Mouse (Mus musculus) hindbrain, embryonic 10.5 days (tissue): ENCODE results near the gene Sema3c. TPM values are rescaled to one million over a fixed set of nuclear protein-coding genes. Genes with fewer than 3 reads are reported as not detected.

Experiments used
- DNase-seq: peaks from one replicate; pipeline ENCODE4 v3.0.0-alpha.2; 2017; ENCODE audit warnings: low spot score
- H3K27ac ChIP-seq: fragments of 300-500 bp; sonication (generic); 2 replicates; pipeline ENCODE4 v1.5.1; 2016; ENCODE audit warnings: mild to moderate bottlenecking, moderate library complexity
- H3K27me3 ChIP-seq: fragments of 300-500 bp; sonication (generic); 2 replicates; pipeline ENCODE4 v1.6.1; 2016; ENCODE audit warnings: mild to moderate bottlenecking; ENCODE audit not compliant: poor library complexity, insufficient read depth, severe bottlenecking
- H3K36me3 ChIP-seq: fragments of 300-500 bp; sonication (generic); 2 replicates; pipeline ENCODE4 v1.6.1; 2016; ENCODE audit warnings: mild to moderate bottlenecking, moderate library complexity
- H3K4me1 ChIP-seq: fragments of 300-500 bp; sonication (generic); replicated peaks from 2 replicates; pipeline ENCODE4 v1.6.1; 2016; ENCODE audit warnings: mild to moderate bottlenecking
- H3K4me3 ChIP-seq: fragments of 300-500 bp; sonication (generic); 2 replicates; pipeline ENCODE4 v1.5.1; 2016; ENCODE audit warnings: mild to moderate bottlenecking, moderate library complexity
- H3K9me3 ChIP-seq: fragments of 300-500 bp; sonication (generic); 2 replicates; pipeline ENCODE4 v1.6.1; 2016; ENCODE audit warnings: mild to moderate bottlenecking, moderate library complexity
- WGBS: fragments of 180-500 bp; shearing (Covaris S2); methylation state at CpG from one replicate; pipeline ENCODE4 v1.1.7; 2016; 5-methylcytosine and 5-hydroxymethylcytosine counted together
- polyA plus RNA-seq: library from polyadenylated mRNA; unstranded; fragments of >200 nt; fragmentation: Nextera tagmentation; extraction: Ambion mirVana; gene quantifications from 2 replicates; pipeline ENCODE4 v1.2.1, GENCODE M21; 2016

Gene Sema3c
- polyA plus RNA-seq, 1 experiment from 2014 or later, result 12.9 TPM

- no peak overlapping the region for H3K27ac ChIP-seq
- H3K36me3 ChIP-seq, result no peaks in the 10 kb centered on the region
- H3K9me3 ChIP-seq, result no peaks in the 10 kb centered on the region
- DNase-seq, result no peak
- no peaks in the 10 kb centered on the region for H3K4me1 ChIP-seq
- 90% methylated on average over 2 of the region's 2 CpGs for WGBS
- H3K27me3 ChIP-seq, result no peaks in the 10 kb centered on the region
- H3K4me3 ChIP-seq, result no peak overlapping the region
Observed at GRCm38 (mm10) chr5:17680862-17681261, 106.8 kb downstream of the Sema3c start.

DNA sequence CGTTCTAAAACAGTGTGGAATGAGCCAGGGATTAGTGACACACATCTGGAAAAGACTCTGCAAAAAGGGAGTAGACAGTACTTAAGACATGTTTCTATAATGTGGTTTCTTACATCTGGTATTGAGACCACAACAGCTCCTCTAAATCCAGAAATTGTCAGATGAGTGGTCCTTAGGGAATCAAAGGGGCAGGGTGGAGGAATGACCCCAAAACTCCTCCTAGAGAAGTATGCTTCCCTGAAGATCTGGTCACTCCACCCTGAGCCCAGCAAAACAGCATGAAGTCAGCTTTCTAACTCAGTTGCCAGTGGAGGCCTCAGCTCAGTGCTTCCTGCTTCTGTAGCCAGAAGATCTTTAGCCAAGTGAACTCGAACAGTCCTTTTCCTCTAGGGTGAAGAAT lies 115.0 kb downstream of the Sema3c start:
- Histone ChIP-seq H3K27ac (no peak overlapping the region), H3K36me3 (no peaks in the 10 kb centered on the region), H3K4me1 (no peaks in the 10 kb centered on the region), H3K4me3 (no peak overlapping the region), H3K9me3 (no peaks in the 10 kb centered on the region), H3K27me3 (no peaks in the 10 kb centered on the region)
- 79% methylated on average over 2 of the region's 2 CpGs for WGBS
- no peak for DNase-seq

DNA sequence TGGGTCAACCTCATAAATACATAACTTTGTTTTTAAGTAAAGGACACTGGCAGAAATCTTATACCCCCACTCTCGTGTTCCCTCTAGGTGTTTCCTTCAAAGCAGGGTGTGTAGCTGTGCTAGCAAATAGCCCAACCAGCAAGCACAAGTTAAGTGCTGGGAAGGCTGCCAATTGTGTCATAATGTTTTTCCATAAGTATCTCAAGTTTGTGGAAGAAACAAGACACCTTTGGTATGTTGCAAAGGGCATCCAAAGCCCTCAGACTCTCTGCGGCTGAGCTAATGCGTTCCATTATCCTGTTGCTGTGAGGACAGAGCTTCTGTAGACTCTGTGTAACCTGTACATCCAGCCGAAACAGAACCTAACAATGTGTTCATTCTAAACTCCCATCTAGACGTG lies 115.5 kb downstream of the Sema3c start:
- H3K27ac ChIP-seq, result no peak overlapping the region
- H3K9me3 ChIP-seq, result no peaks in the 10 kb centered on the region
- no peak overlapping the region for H3K4me3 ChIP-seq
- H3K27me3 ChIP-seq, result no peaks in the 10 kb centered on the region
- no peaks in the 10 kb centered on the region for H3K36me3 ChIP-seq
- H3K4me1 ChIP-seq, result no peaks in the 10 kb centered on the region
- 75% methylated on average over 5 of the region's 5 CpGs for WGBS
- DNase-seq, result no peak

DNA sequence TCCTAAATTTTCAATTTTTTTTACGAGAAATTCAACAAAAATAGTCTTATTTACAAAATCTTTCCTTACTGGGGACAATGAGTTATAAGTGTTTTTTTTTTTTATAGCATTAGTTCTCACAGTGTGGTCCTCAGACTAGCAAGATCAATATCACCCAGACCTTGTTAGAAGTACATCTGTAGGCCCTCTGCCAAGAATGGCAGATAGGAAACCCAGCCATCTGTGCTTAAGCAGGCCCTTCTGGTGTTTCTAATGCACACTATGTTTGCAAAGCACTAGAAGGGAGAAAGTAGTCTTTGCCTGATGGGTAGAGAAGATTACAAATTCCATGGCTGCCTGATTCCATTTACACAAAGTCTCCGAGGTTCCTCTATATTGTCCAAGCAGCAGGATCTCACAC lies 121.3 kb downstream of the Sema3c start:
- Histone ChIP-seq H3K27me3 (no peaks in the 10 kb centered on the region), H3K4me3 (no peak overlapping the region)
- WGBS, result 86% methylated on average over 2 of the region's 2 CpGs

DNA sequence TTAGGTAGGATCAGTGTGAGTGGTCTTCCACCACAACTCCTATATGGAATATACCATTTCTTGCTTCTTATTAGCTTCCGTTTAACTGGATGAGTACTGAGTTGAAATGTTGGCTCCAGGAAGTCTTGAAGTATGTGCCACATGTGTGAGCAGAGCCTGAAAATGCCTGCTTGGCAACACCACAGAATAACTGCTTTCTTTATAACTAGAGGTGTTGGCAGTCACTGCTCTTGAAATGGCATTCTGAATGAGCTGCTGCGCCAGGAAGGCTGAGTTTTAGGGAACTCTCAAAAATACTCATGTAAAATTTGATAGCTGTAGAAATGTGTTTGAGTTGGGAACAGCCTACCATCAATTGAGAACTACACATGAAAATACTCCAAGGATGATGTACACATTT lies 124.8 kb downstream of the Sema3c start:
- Histone ChIP-seq H3K27ac (no peak overlapping the region), H3K27me3 (no peaks in the 10 kb centered on the region), H3K36me3 (no peaks in the 10 kb centered on the region), H3K4me1 (no peaks in the 10 kb centered on the region), H3K4me3 (no peak overlapping the region), H3K9me3 (no peaks in the 10 kb centered on the region)
- WGBS, result 91% methylated on average over 2 of the region's 2 CpGs
- DNase-seq, result no peak

More for the DNA sequence above, 121.3 kb downstream of the Sema3c start:
- Histone ChIP-seq H3K4me1 (no peaks in the 10 kb centered on the region), H3K9me3 (no peaks in the 10 kb centered on the region), H3K36me3 (no peaks in the 10 kb centered on the region), H3K27ac (no peak overlapping the region)
- no peak for DNase-seq

DNA sequence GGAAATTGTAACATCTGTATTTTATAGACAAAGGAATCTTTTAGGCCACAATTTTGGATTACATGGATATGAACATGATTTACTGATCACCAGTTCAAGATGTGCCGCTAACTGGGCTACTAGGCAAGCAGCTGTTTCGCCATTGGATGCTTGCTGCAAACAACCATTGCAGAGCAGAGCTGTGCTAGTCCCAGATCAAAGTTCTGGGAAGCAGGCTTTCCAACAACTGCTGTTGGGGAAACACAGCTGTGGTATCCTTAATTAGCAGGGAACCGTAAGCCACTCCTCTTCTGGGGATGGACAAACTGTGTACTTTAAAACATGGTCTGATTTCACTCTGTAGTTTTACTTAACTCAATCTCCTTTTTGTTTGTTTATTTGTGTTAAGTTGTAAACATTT lies 130.1 kb downstream of the Sema3c start:
- WGBS, result 62% methylated on average over 3 of the region's 3 CpGs

DNA sequence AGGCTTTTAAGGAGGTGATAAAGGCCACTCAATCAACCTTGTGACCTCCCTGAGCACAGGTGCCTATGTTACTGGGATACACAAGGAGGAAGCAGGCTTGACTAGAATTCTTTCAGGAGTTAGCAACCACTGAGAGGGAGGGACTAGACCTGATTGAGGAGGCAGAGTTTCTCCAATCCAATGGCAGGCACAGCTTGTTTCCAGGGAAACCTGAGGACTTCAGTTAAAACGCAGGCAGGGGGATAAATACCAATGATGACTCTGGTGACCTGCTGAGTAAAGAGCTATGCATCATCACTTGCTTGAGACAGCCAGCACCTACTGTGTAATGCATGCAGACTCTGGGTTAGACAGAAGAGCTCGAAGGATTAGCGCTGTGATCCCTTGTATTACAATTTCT lies 133.0 kb downstream of the Sema3c start:
- WGBS, result 31% methylated on average over 3 of the region's 3 CpGs
- no peak for DNase-seq
- 0 out of 2 replicates have a peak, but pooled peaks cover 3% of the 10 kb centered on the region for H3K4me1 ChIP-seq
- no peaks in the 10 kb centered on the region for H3K9me3 ChIP-seq
- H3K36me3 ChIP-seq, result no peaks in the 10 kb centered on the region
- no peak overlapping the region for H3K27ac ChIP-seq
- no peaks in the 10 kb centered on the region for H3K27me3 ChIP-seq
- no peak overlapping the region for H3K4me3 ChIP-seq

More for the DNA sequence above, 130.1 kb downstream of the Sema3c start:
- DNase-seq, result no peak
- H3K36me3 ChIP-seq, result no peaks in the 10 kb centered on the region
- no peak overlapping the region for H3K27ac ChIP-seq
- no peaks in the 10 kb centered on the region for H3K27me3 ChIP-seq
- no peak overlapping the region for H3K4me3 ChIP-seq
- 0 out of 2 replicates have a peak, but pooled peaks cover 3% of the 10 kb centered on the region for H3K4me1 ChIP-seq
- H3K9me3 ChIP-seq, result no peaks in the 10 kb centered on the region

DNA sequence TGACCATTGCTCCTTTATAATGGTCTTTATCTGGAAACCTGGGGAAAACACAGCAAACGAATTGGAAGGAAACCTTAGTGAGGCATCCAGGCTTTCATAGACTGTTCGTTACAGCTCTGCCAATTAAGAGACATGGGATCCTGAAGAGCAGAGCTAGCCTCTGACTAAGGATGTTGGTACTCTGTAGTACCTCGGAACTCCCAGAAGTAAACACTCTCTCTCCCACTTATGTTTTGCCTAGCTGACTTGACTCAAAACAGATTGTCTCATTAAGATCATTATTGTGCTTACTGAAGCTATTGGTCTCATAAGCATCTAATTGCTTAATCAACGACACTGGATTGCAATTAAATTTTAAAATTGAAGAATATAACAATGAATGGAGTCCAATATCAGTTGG lies 138.3 kb downstream of the Sema3c start:
- no peak for DNase-seq
- Histone ChIP-seq H3K4me1 (no peaks in the 10 kb centered on the region), H3K9me3 (no peaks in the 10 kb centered on the region), H3K27ac (no peak overlapping the region), H3K4me3 (no peak overlapping the region), H3K36me3 (no peaks in the 10 kb centered on the region), H3K27me3 (no peaks in the 10 kb centered on the region)
- 79% methylated on average over 4 of the region's 4 CpGs for WGBS

GRCm38 (mm10) chr5:17715206-17715605 lies 141.1 kb downstream of the Sema3c start:
- Histone ChIP-seq H3K36me3 (no peaks in the 10 kb centered on the region), H3K27me3 (no peaks in the 10 kb centered on the region), H3K9me3 (no peaks in the 10 kb centered on the region), H3K4me3 (no peak overlapping the region), H3K4me1 (no peaks in the 10 kb centered on the region), H3K27ac (no peak overlapping the region)
- 68% methylated on average over 1 of the region's 1 CpGs for WGBS
- DNase-seq, result no peak

GRCm38 (mm10) chr5:17720011-17720410 lies 145.9 kb downstream of the Sema3c start:
- whole genome bisulfite sequencing, result 82% methylated on average over 4 of the region's 4 CpGs
- DNase-seq, result no peak
- Histone ChIP-seq H3K4me1 (no peaks in the 10 kb centered on the region), H3K36me3 (no peaks in the 10 kb centered on the region), H3K27me3 (no peaks in the 10 kb centered on the region), H3K9me3 (no peaks in the 10 kb centered on the region), H3K27ac (no peak overlapping the region), H3K4me3 (no peak overlapping the region)

DNA sequence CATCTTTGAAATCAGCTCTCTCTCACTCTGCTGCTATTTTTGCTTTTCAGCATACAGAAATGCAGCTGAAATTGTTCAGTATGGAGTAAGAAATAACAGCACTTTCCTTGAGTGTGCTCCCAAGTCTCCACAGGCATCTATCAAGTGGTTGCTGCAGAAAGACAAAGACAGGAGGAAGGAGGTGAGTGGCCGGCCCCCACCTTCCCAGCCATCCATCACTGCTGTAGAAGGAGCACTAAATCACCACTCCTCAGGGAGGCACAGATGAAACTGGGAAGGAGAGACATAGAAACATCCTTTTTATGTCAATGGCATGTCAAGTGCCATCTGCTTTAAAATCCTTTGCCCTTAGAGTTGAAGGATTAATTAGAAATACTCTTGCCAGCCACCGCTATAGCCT lies 149.9 kb downstream of the Sema3c start:
- DNase-seq, result no peak
- H3K4me1 ChIP-seq, result no peaks in the 10 kb centered on the region
- peaks cover 4% of the 10 kb centered on the region; the same call in 1 of the 2 replicates for H3K36me3 ChIP-seq
- H3K4me3 ChIP-seq, result no peak overlapping the region
- no peaks in the 10 kb centered on the region for H3K9me3 ChIP-seq
- no peaks in the 10 kb centered on the region for H3K27me3 ChIP-seq
- H3K27ac ChIP-seq, result 0 out of 2 replicates have a peak overlapping the region, but pooled peaks have one; percentile 29
- 66% methylated on average over 2 of the region's 2 CpGs for WGBS

GRCm38 (mm10) chr5:17728047-17728446 lies 154.0 kb downstream of the Sema3c start:
- H3K4me1 ChIP-seq, result no peaks in the 10 kb centered on the region
- WGBS, result 76% methylated on average over 5 of the region's 5 CpGs
- no peak for DNase-seq
- no peaks in the 10 kb centered on the region for H3K27me3 ChIP-seq
- no peaks in the 10 kb centered on the region for H3K9me3 ChIP-seq
- H3K4me3 ChIP-seq, result no peak overlapping the region
- peaks cover 4% of the 10 kb centered on the region; the same call in 1 of the 2 replicates for H3K36me3 ChIP-seq
- H3K27ac ChIP-seq, result no peak overlapping the region

DNA sequence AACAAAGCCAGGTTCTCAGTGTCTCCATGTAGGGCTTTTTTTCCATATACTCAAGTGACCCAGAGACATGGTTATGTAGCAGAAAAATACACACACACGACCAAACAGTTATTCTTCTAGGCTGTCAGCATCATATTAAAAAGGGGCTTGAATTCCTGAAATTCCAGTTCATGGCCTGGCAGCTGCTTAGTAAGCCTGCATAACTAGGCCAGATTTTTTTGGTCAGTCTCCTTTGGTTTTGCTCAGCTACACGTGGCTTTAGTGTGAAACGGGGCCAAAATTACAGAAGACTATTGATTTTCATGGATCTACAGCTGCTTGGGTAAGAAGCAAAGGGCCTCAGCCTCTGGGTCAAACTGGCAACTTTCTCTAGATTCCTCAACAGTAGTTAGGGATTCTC lies 165.7 kb downstream of the Sema3c start:
- Histone ChIP-seq H3K27me3 (no peaks in the 10 kb centered on the region), H3K4me3 (no peak overlapping the region), H3K4me1 (no peaks in the 10 kb centered on the region), H3K36me3 (no peaks in the 10 kb centered on the region), H3K27ac (no peak overlapping the region), H3K9me3 (no peaks in the 10 kb centered on the region)
- WGBS, result 51% methylated on average over 3 of the region's 3 CpGs
- no peak for DNase-seq

- Histone ChIP-seq H3K36me3 (no peaks in the 10 kb centered on the region), H3K4me3 (no peak overlapping the region), H3K27ac (no peak overlapping the region), H3K9me3 (no peaks in the 10 kb centered on the region), H3K4me1 (no peaks in the 10 kb centered on the region; the same call in 1 of the 2 replicates), H3K27me3 (no peaks in the 10 kb centered on the region)
- no peak for DNase-seq
Observed at GRCm38 (mm10) chr5:17746520-17746919, 172.4 kb downstream of the Sema3c start.
